Mouse (Mus musculus): ENCODE results near the gene Parp16. TPM values are rescaled to one million over a fixed set of nuclear protein-coding genes. Genes with fewer than 3 reads are reported as not detected.

Parp16 gene
- total RNA-seq, 1 experiment from 2014 or later = 5.2 TPM

DNA sequence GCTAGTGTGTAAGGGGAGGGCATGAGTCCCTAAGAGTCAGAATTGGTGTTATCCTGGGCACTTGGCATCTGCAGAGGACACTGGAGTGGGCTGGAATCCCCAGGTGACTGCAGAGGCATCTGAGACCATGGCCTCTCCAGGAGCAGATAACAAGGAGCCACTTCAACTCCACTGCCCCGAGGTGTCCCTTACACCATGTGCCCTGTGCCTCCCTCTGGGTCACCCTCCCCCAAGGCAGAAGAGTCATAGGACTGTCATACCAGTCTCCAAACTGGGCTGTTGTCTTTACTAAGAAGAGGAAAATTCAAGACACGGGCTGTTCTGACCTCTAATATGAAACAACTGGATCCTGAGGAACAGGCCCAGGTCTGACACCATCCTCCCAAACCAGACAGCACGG lies 39.6 kb downstream of the Parp16 start:
- no peak for ATAC-seq (ENCODE audit: extremely low read depth, insufficient number of reproducible peaks, low FRiP score, poor library complexity, severe bottlenecking)

DNA sequence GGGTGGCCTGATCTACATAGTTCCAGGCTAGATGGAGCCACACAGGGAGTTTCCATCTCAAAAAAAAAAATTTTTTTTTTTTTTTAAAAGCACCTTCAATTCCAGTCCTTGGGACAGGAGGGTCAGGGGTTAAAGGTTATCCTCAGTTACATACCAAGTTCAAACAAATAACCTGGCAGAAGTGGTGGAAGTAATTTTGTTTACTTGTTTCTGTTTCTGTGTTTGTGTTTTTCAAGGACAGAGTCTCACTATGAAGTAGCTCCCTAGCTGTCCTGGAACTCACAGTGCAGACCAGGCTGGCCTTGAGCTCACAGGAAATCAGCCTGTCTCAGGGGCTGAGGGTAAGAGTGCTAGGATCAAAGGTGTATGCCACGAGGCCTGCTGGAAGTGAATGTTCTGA lies 40.4 kb downstream of the Parp16 start:
- ATAC-seq (ENCODE audit: extremely low read depth, insufficient number of reproducible peaks, low FRiP score, poor library complexity, severe bottlenecking) = no peak

DNA sequence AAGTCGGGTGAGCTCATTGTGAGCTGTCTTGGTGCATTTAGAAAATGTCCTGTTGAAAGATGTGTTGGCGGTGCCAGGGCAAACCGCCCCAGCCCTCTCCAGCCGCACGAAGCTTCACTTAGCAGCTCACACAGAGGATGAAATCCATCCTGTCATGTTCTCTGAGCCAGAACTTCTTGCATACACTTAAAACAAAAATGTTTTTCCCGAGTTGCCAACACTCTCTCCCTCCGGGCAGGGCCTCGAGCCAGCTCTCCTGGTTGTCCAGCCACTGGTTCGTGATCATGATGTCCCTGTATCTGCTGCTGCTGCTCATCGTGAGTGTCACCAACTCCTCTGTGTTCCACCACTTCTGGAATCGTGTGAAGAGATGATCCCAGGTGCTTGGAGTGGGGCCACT lies 42.5 kb downstream of the Parp16 start:
- ATAC-seq (ENCODE audit: extremely low read depth, insufficient number of reproducible peaks, low FRiP score, poor library complexity, severe bottlenecking) = no peak

DNA sequence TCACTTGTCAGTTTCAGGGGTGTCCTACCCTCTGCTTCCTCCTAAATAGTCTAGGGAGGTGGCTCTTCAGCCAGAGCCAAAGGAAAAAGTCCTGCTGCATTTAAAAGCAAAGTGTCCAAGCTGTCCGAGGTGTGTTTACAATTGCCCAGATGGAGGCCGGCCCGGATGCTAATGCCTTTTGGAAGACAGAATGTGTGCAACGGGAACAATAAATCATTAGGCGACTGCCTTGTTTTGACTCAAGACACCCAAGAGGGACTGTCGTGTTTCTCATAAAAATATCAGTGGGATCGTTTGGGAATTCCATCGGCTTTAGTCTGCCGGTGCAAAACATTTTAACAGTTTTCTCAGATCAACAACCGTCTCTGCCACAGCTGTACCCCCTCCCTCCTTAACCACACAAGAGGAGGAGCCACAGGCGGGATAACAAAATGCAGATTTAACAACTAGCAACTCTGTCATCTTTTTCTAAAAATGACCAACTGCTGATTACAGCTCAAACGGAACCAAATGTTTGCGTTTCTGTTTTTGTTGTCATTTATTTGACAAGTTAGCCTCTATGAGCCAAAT lies 43.1 kb downstream of the Parp16 start:
- ATAC-seq (ENCODE audit: extremely low read depth, insufficient number of reproducible peaks, low FRiP score, poor library complexity, severe bottlenecking) = no peak

DNA sequence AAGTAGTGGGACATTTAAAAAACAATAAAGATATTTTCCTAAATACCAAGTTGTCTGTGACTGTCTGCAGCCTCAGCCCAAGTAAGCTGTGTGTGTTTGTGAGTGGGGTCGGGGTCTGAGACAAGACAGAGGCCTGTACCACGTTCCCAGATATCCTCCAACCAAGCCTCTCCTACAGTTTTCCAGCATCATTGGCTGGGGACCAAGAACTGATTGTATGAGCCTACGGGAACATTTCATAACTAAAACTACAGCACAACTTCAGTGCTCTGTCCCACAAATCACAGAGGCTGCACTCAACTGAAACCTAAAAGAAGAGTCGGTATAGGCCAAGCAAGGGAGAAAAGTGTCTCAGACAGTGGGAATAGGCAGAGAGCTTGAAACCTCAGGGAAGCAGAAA lies 44.0 kb downstream of the Parp16 start:
- ATAC-seq (ENCODE audit: extremely low read depth, insufficient number of reproducible peaks, low FRiP score, poor library complexity, severe bottlenecking) = no peak

DNA sequence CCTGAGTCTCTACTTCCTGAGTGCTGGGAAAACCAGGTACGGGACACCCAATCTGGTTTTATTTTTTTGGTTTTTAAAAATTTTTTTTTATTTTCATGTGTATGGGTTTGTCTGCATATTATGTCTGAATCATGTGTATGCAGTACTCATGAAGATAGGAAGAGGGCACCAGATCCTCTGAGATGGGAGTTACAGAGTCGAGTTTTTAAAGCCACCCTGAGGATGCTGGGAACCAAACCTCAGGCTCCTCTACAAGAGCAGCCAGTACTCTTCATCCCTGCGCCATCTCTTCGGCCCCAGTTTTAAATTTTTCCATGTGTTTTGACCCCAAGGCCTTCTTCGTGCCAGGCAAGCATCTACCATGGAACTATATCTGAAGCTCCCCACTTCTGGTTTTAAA lies 44.6 kb downstream of the Parp16 start:
- ATAC-seq (ENCODE audit: extremely low read depth, insufficient number of reproducible peaks, low FRiP score, poor library complexity, severe bottlenecking) = no peak

DNA sequence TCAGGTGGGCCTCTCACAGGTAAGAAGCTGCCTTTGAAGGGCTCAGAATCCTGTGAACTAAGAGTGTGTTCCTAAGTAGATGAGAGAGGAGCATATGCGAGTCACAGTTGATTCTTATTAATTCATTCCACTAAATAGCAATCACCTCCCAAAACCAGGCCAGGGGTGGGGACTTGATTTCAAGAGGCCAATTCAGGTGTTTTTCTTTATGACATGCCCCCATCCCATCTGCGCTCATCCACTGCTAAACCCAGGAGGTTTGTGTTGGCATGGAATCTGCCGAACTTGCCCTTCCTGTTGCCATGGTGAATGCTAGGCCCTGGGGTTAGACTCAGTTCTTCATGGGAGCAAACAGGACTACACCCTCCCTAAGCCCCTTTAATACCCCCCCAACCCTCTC lies 45.4 kb downstream of the Parp16 start:
- ATAC-seq (ENCODE audit: extremely low read depth, insufficient number of reproducible peaks, low FRiP score, poor library complexity, severe bottlenecking) = no peak

DNA sequence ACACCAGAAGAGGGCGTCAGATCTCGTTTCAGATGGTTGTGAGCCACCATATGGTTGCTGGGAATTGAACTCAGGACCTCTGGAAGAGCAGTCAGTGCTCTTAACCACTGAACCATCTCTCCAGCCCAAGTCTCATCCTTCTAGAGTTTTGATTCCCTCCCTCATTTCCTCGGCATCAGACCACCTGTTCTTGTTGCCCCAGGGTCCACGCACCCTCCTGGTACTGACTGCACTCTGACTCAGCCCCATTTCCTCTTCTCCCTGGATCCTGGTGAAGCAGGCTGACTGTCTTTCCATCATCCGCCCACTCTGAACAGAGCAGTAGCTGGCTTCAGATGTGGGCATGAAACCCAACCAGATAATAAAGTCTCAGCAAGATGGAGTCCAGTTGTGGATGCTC lies 46.8 kb downstream of the Parp16 start:
- no peak for ATAC-seq (ENCODE audit: extremely low read depth, insufficient number of reproducible peaks, low FRiP score, poor library complexity, severe bottlenecking)

DNA sequence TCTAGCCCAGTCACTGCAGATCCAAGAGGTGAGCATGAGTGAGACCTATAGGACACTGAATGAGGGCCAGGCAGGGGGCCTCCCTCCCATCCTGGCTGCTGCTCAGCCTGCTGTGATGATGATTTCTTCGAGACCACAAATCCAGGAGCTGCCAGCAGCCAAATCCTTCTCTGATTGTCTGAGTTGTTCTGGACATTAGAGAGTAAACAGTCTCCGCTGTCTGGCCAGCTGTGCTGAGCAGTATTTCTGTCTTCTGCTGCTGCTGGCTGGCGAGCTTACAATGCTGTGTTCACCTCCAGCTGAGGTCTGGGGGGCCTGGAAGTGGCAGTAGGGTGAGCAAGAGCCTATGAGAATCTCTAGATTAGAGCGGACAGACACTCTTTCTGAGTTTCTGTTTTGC lies 48.1 kb downstream of the Parp16 start:
- no peak for ATAC-seq (ENCODE audit: extremely low read depth, insufficient number of reproducible peaks, low FRiP score, poor library complexity, severe bottlenecking)

DNA sequence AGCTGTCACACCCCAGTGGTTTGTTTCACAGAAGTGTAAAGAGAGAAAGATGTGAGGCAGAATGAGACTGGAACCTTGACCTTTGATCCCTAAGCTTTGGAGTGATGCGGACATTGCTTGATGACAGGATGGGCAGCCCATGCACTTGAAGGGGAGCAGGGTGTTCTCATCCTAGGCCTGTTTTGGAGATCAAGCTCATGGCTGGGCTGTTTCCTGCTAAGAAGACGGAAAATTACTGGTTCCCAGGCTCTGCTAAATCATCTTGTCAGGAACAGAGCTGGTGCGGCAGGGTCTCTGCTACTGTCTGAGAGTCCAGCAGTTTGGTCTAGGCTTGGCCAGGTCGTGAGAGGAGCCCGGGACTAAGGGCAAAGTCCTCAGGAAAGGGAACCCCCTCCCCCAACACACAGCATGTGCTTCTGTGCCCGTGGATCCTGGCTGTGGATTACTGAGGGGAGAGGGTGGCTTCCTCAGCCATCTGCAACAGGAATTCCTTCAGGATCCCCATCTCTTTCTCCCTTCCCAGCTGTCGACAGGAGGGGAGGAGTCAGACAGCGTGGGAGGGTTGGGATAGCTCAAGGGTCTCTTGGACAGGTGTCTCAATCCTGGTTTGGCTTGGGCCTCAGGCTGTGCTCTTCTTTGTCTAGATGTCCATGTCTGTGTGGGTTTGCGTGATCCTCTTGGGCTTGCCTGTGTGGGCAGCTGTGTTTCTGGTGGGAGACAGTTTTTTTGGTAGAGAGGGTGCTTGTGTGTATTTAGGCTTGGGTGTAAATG lies 49.1 kb downstream of the Parp16 start:
- ATAC-seq (ENCODE audit: extremely low read depth, insufficient number of reproducible peaks, low FRiP score, poor library complexity, severe bottlenecking) = no peak

DNA sequence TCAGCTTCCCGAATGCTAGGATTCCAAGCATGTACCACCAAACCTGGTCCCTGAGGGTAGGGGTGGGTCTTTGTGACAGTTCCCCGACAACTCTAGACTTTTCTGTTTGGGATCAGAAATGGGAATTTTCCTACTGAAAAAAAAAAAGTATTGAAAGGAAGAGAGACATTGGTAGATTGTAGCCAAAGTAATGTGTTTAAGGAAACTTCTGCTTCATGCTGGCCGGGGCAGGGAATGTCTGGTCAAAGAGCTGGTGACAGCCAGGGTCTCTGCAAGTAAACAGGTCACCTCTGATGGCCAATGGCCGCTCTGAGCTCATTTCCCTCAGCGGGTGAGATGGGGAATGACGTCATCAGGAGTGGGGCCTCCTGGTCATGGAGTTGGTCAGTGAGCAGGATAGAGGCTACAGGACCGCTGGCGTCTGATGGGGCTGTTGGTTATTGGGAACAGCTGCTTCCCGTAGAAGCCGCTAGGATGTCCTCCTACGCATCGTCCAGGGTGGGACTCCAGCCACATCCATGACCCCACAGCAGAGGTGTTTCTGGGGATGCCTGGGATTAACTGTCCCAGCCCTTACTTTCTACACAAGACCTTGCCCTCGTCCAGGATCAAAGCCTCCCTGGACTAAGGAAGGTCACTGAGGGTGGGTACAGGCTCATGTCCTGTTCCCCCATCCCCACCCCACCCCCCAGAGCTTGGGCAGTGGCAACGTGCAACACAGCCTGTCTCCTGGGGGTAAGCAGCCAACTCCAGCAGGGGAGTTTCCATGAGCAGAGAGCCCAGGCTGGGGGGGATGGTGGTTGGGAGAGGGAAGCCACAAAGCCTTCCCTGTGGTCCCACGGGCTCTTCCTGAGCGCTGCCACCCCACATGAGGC lies 52.6 kb downstream of the Parp16 start:
- ATAC-seq (ENCODE audit: extremely low read depth, insufficient number of reproducible peaks, low FRiP score, poor library complexity, severe bottlenecking) = no peak

DNA sequence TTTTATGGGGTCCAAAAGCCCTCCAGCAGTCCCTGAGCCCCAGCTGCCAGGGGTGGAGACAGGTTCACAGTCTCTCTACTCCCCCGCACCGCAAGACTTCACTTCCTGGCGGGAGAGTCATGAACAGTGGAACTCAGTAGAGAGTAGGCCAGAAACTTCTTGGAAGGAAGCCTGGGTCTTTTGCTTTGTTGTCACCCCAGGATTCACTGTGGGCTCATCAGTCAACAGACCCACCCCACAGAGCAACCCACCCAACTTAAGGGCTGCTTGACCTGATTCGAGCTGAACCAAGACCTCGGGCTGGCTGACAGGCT lies 53.2 kb downstream of the Parp16 start:
- no peak for ATAC-seq (ENCODE audit: extremely low read depth, insufficient number of reproducible peaks, low FRiP score, poor library complexity, severe bottlenecking)

DNA sequence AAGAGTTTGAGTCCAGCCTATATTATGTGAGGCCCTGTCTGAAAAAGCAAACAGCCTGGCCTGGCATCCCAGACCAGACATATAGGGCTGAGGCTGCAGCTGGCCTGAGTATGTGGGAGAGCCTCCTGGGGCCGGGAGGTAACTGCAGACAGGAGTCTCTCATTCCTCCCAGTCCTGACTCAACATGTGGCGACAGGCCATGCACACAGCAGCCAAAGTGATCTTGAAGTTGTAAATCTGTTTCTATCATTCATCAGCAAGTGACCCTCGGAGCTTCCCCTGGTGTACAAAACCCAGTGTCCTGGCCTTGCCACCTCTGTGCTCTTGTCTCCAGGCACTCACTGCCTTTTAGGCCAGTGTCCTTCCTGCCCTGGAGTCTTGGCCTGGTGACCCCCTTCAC lies 56.9 kb downstream of the Parp16 start:
- ATAC-seq (ENCODE audit: extremely low read depth, insufficient number of reproducible peaks, low FRiP score, poor library complexity, severe bottlenecking) = no peak

DNA sequence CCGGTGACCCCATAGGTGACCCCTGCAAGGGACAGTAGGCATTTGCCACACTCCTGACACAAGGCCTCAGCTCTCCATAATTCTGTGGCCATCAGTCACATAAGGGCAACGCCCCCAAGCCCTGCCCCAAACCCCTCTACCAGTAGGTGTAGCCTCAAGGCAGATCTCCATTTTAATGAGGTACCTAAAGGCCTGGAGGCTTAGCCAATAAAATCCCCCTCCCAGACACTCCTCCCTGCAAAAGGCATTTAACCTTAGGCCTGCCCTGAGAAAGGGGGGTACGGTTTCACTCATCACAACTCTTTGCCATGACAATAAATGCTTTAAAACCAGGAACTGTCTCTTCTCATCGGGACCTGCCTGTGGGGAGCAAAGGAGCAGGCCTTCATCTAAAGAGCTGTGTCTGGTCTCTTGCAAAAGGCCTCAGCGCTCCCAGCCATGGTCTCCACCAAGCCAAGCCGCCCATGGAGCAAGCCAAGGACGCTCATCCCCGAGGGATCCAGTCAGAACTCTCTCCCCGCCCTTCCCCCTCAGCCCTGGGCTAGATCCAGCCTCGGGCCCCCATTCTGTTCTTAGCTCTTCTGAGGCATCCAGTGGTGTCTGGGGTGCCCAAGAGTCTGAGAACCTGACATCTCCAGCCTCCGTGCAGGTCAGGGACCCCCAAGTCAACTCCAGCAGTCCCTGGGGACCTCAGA lies 60.9 kb downstream of the Parp16 start:
- no peak for ATAC-seq (ENCODE audit: extremely low read depth, insufficient number of reproducible peaks, low FRiP score, poor library complexity, severe bottlenecking)

DNA sequence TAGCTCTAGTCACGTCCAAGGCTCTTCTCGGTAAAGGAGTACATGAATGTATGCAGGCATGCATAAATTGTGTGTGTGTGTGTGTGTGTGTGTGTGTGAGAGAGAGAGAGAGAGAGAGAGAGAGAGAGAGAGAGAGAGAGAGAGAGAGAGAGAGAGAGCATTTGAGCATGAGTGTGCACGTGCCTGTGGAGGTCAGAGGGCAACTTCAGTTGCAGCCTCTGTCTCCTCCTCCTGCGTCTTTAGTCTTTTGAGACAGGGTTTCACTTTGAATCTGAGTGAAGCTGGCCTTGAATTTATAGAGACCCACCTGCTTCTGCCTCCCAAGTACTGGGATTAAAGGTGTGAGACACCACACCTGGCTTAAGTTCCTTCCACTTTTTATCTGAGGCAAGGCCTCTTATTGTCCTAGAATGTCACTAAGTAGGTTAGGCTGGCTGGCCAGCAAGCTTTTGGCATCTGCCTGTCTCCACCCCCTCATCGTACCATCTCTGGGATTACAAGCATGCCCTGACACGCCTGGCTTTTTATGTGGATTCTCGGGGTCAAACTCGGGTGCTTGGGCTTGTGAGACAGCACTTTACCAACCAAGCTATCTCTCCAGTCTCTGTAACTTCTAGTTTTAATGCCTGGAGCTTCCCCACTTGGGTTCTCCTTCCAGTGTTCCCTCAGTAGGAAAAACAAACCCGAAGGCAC lies 62.2 kb downstream of the Parp16 start:
- ATAC-seq (ENCODE audit: extremely low read depth, insufficient number of reproducible peaks, low FRiP score, poor library complexity, severe bottlenecking) = no peak

DNA sequence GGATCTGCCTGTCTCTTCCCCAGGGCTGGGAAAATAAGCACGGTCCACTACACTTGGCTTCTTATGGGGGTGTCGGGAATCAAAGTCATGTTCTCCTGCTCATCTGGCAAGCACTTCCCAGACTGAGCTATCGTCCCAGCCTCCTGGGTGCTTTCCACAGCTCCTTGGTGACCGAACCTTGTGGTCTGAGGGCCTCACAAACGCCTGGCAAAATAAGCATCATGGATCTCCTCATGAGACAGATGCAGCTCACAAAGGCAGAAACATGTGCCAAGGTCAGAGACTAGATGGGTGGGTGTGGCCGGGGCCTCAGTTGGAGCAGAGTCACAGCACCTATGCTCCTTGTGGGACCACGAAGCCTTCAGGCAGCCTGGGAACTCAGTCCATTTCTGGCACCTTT lies 64.2 kb downstream of the Parp16 start:
- ATAC-seq (ENCODE audit: extremely low read depth, insufficient number of reproducible peaks, low FRiP score, poor library complexity, severe bottlenecking) = no peak

DNA sequence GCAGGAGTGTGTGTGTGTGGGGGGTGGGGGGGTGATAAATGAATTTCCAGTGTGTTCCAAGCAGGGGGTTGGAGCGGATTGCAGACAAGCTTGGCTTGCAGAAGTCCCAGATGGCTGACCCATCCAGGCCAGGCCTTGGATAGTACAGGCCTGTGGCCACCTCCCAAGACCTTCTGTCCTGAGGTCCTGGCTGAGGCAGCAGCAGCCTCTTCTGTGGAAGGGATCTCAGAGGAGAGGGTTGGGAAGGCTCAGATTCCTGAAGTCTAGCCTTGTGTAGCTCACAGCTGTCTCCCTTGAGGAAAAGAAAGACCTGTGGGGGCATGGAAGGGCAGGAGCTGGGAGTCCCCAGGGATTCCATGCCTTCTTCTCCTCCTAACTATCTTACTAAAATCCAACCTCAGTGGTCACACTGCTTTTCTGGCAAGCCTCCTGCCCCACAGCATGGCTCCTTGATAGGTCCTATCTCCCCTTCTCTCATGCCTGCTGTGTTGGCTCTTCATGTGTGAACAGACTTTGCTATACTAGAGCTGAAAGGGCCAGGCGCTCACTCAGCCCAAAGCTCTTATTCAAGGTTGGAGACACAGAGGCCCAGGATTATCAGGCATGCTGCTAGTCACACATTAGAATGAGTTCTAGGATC lies 66.6 kb downstream of the Parp16 start:
- ATAC-seq (ENCODE audit: extremely low read depth, insufficient number of reproducible peaks, low FRiP score, poor library complexity, severe bottlenecking) = no peak

DNA sequence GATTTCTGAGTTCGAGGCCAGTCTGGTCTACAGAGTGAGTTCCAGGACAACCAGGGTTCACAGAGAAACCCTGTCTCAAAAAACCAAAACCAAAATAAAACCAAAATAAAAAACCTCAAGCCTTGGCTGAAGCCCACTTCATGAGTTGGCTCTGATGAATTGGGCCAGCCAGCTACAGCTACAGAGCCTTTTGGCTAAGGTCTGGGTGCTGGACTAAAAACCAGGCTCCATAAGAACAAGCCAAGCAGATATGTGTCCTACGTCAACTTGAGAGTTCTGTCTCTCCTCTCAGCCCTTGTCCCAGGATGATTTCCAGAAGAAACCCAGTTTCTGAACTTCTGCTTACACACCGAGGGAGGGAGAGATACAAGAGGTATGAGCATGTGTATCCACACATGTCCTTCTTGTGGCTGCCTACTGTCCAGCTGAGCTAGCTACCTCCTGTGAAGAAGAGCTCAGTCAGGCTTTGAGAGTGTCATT lies 67.5 kb downstream of the Parp16 start:
- no peak for ATAC-seq (ENCODE audit: extremely low read depth, insufficient number of reproducible peaks, low FRiP score, poor library complexity, severe bottlenecking)

DNA sequence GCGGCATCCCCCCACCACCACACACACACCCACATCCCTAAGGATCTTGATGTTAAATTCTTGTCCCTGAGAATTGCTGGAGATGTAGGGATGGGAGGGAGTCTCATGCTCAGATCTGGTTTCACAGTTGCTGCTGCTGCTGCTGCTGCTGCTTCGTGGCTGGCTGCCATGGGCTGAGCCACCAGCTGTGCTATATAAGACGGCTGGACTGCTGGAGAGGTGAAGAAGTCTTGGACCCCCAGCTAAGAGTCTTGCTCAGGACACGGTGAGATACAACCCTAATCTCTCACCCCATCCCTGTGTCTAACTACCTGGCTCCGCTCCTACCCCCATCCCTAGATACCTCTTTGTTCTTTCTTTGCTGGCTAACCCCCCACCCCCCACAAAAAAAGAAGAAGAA lies 69.8 kb downstream of the Parp16 start, which contains the start of gene Cilp:
Cilp (plus strand) TSS at position 222 of the 400 bp plus-strand sequence.
- ATAC-seq (ENCODE audit: extremely low read depth, insufficient number of reproducible peaks, low FRiP score, poor library complexity, severe bottlenecking) = no peak

Measured in neutrophil, adult 5-6 weeks (primary cell).